Mouse (Mus musculus) kidney, postnatal 0 days (tissue): ENCODE measurements around the gene Trim72. TPM values are rescaled to one million over a fixed set of nuclear protein-coding genes. Genes with fewer than 3 reads are reported as not detected.

Source experiments
- ATAC-seq: fragments of 200-750 bp; cut with Nextera tagmentation; replicated peaks from 2 replicates; pipeline ENCODE4 v1.8.0; 2017; ENCODE audit warnings: low read depth, moderate number of reproducible peaks, moderate TSS enrichment, moderate library complexity; ENCODE audit not compliant: low FRiP score
- DNase-seq: peaks from one replicate; pipeline ENCODE4 v3.0.0-alpha.2; 2016; ENCODE audit warnings: low spot score
- H3K27ac ChIP-seq: fragments of 300-500 bp; sonication (generic); 2 replicates; pipeline ENCODE4 v1.5.1; 2014; ENCODE audit warnings: mild to moderate bottlenecking
- H3K27me3 ChIP-seq: fragments of 300-500 bp; sonication (generic); 2 replicates; pipeline ENCODE4 v1.6.1; 2014; ENCODE audit warnings: low read length, mixed read lengths; ENCODE audit not compliant: insufficient read depth
- H3K36me3 ChIP-seq: fragments of 300-500 bp; sonication (generic); 2 replicates; pipeline ENCODE4 v1.6.1; 2014; ENCODE audit warnings: low read length, mixed read lengths; ENCODE audit not compliant: insufficient read depth
- H3K4me1 ChIP-seq: fragments of 300-500 bp; sonication (generic); replicated peaks from 2 replicates; pipeline ENCODE4 v1.6.1; 2014; ENCODE audit warnings: antibody characterized with exemption, low read length, mixed read lengths; ENCODE audit not compliant: insufficient read depth
- H3K4me2 ChIP-seq: fragments of 300-500 bp; sonication (generic); 2 replicates; pipeline ENCODE4 v1.6.1; 2014; ENCODE audit warnings: mild to moderate bottlenecking, low read length, moderate library complexity, mixed read lengths
- H3K4me3 ChIP-seq: fragments of 300-500 bp; sonication (generic); replicated peaks from 2 replicates; pipeline ENCODE4 v1.5.1; 2014; ENCODE audit warnings: low read depth, low read length
- H3K9ac ChIP-seq: fragments of 300-500 bp; sonication (generic); 2 replicates; pipeline ENCODE4 v1.6.1; 2014; ENCODE audit warnings: low read depth, low read length
- H3K9me3 ChIP-seq: fragments of 300-500 bp; sonication (generic); replicated peaks from 2 replicates; pipeline ENCODE4 v1.6.1; 2016; ENCODE audit warnings: low read length, inconsistent platforms, mixed read lengths
- CTCF ChIP-seq: IDR thresholded peaks from 2 replicates; pipeline ENCODE4 v1.5.1; 2016; ENCODE audit warnings: antibody characterized with exemption, low read depth, mild to moderate bottlenecking, moderate library complexity
- WGBS: fragments of 180-500 bp; shearing (Covaris S2); extraction: QIAGEN DNeasy Blood & Tissue Kit; methylation state at CpG from one replicate; pipeline ENCODE4 v1.1.7; 2014; 5-methylcytosine and 5-hydroxymethylcytosine counted together
- polyA plus RNA-seq: library from polyadenylated mRNA; unstranded; fragments of >200 nt; fragmentation: Nextera tagmentation; extraction: Ambion mirVana; gene quantifications from 2 replicates; pipeline ENCODE4 v1.2.1, GENCODE M21; 2015

The Trim72 gene
- polyA plus RNA-seq: 0.11 TPM in 1 of 2 replicates, not detected in the other

- 51% methylated on average over 2 of the region's 2 CpGs for WGBS
- Histone ChIP-seq H3K9me3 (no peaks in the 10 kb centered on the region), H3K4me1 (peaks cover 13% of the 10 kb centered on the region), H3K36me3 (no peaks in the 10 kb centered on the region), H3K4me3 (no peak within 1 kb of the TSS), H3K27ac (peak within 1 kb of the TSS; percentile 91), H3K27me3 (no peaks in the 10 kb centered on the region), H3K9ac (peak within 1 kb of the TSS; percentile 19; the same call in 1 of the 2 replicates), H3K4me2 (peak within 1 kb of the TSS; percentile 43)
- ATAC-seq: no peak
- DNase-seq: no peak
- no peak for TF ChIP-seq CTCF
Measured at GRCm38 (mm10) chr7:128003688-128004087, at the start of gene Trim72. TSS of gene Trim72 (plus strand) at chr7:128003949.

GRCm38 (mm10) chr7:127959364-127959763 is 44.4 kb upstream of the Trim72 start:
- Histone ChIP-seq H3K27ac (0 out of 2 replicates have a peak overlapping the region, but pooled peaks have one; percentile 13), H3K4me2 (no peak overlapping the region), H3K9ac (no peak overlapping the region), H3K36me3 (no peaks in the 10 kb centered on the region), H3K4me3 (no peak overlapping the region), H3K4me1 (no peaks in the 10 kb centered on the region), H3K27me3 (no peaks in the 10 kb centered on the region), H3K9me3 (no peaks in the 10 kb centered on the region)
- WGBS: 38% methylated on average over 5 of the region's 5 CpGs
- DNase-seq (peak; percentile 15), ATAC-seq (peak; percentile 71)
- no peak for TF ChIP-seq CTCF

DNA sequence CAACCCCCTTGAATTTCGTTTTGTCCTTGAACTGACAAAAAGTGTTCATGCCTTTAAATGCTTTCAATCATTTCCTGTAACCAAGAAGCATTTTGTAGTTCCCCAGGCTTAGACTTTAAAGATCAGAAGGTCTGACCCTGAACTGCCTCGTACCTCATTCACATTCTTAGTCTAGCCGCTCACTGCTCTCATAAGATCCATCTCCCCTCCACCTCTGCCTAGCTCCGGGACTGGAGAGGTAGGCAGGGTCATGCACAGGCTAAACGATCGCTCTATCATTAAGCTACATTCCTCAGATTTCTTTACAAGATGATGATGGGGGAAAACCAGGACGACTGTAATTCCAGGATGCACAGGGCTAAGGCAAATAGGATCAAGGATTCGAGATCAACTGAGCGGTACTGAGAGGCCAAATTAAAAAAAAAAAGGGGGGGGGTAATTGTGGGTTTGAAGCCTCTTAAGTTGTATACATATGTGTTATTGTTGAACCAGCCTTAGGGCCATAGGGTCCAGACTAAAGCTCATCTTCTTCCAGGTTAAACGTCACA is 37.3 kb upstream of the Trim72 start:
- peak; percentile 49 for DNase-seq
- Histone ChIP-seq H3K4me3 (peak overlapping the region; percentile 98), H3K27me3 (no peaks in the 10 kb centered on the region), H3K36me3 (peaks cover 17% of the 10 kb centered on the region; the same call in 1 of the 2 replicates), H3K9me3 (no peaks in the 10 kb centered on the region), H3K27ac (peak overlapping the region; percentile 98), H3K4me1 (no peaks in the 10 kb centered on the region; the same call in none of the 2 replicates), H3K4me2 (peak overlapping the region; percentile 66), H3K9ac (peak overlapping the region; percentile 98)
- ATAC-seq: no peak; the same call in 1 of the 2 replicates
- 6% methylated on average over 10 of the region's 10 CpGs for WGBS
- TF ChIP-seq CTCF: no peak

- peak within 1 kb of the TSS; percentile 98 for H3K27ac ChIP-seq
- WGBS: under 1% methylated on average over 81 of the region's 92 CpGs
Measured at GRCm38 (mm10) chr7:127967004-127967921, 36.5 kb upstream of the Trim72 start, which contains the start of gene Fus. TSS of gene Fus (plus strand) at chr7:127967457.

GRCm38 (mm10) chr7:127967922-127968828 is 35.6 kb upstream of the Trim72 start:
- Histone ChIP-seq H3K27me3 (no peaks in the 10 kb centered on the region), H3K9me3 (no peaks in the 10 kb centered on the region), H3K4me3 (peak overlapping the region; percentile 98), H3K9ac (peak overlapping the region; percentile 98), H3K27ac (peak overlapping the region; percentile 98), H3K4me1 (no peaks in the 10 kb centered on the region; the same call in none of the 2 replicates), H3K36me3 (peaks cover 32% of the 10 kb centered on the region), H3K4me2 (peak overlapping the region; percentile 67)
- DNase-seq (peak; percentile 87), ATAC-seq (peak; percentile 55)
- under 1% methylated on average over 38 of the region's 42 CpGs for WGBS
- no peak for TF ChIP-seq CTCF

More at GRCm38 (mm10) chr7:127967004-127967921, 36.5 kb upstream of the Trim72 start, which contains the start of gene Fus:
- peak; percentile 94 for ATAC-seq
- DNase-seq: peak; percentile 96
- no peaks in the 10 kb centered on the region; the same call in none of the 2 replicates for H3K4me1 ChIP-seq
- no peaks in the 10 kb centered on the region for H3K27me3 ChIP-seq
- H3K4me2 ChIP-seq: peak within 1 kb of the TSS; percentile 67
- TF ChIP-seq CTCF: peak; percentile 47; the same call in 1 of the 2 replicates
- H3K9me3 ChIP-seq: no peaks in the 10 kb centered on the region
- peak within 1 kb of the TSS; percentile 98 for H3K9ac ChIP-seq
- peak within 1 kb of the TSS; percentile 98 for H3K4me3 ChIP-seq
- peaks cover 23% of the 10 kb centered on the region for H3K36me3 ChIP-seq
